Mouse (Mus musculus) lung, embryonic 16.5 days (tissue): ENCODE data around the gene Klhl23. TPM values are rescaled to one million over a fixed set of nuclear protein-coding genes. Genes with fewer than 3 reads are reported as not detected.

Source experiments
- ATAC-seq: fragments of 200-750 bp; cut with Nextera tagmentation; 2 replicates; pipeline ENCODE4 v1.8.0; 2017; ENCODE audit warnings: low read depth, mild to moderate bottlenecking, moderate library complexity
- H3K27ac ChIP-seq: fragments of 300-500 bp; sonication (generic); 2 replicates; pipeline ENCODE4 v1.5.1; 2014; ENCODE audit warnings: mild to moderate bottlenecking, control low read depth, low read length
- H3K27me3 ChIP-seq: fragments of 300-500 bp; sonication (generic); 2 replicates; pipeline ENCODE4 v1.6.1; 2014; ENCODE audit warnings: low read depth, low read length, mixed read lengths; ENCODE audit not compliant: control insufficient read depth, insufficient read depth
- H3K36me3 ChIP-seq: fragments of 300-500 bp; sonication (generic); 2 replicates; pipeline ENCODE4 v1.6.1; 2014; ENCODE audit warnings: low read length; ENCODE audit not compliant: control insufficient read depth, insufficient read depth
- H3K4me1 ChIP-seq: fragments of 300-500 bp; sonication (generic); replicated peaks from 2 replicates; pipeline ENCODE4 v1.6.1; 2014; ENCODE audit warnings: low read length, mixed read lengths; ENCODE audit not compliant: control insufficient read depth, insufficient read depth
- H3K4me2 ChIP-seq: fragments of 300-500 bp; sonication (generic); 2 replicates; pipeline ENCODE4 v1.6.1; 2014; ENCODE audit warnings: low read depth, low read length, control low read depth
- H3K4me3 ChIP-seq: fragments of 300-500 bp; sonication (generic); 2 replicates; pipeline ENCODE4 v1.5.1; 2014; ENCODE audit warnings: mild to moderate bottlenecking, low read length, control low read depth
- H3K9ac ChIP-seq: fragments of 300-500 bp; sonication (generic); 2 replicates; pipeline ENCODE4 v1.6.1; 2014; ENCODE audit warnings: low read length, control low read depth
- H3K9me3 ChIP-seq: fragments of 300-500 bp; sonication (generic); 2 replicates; pipeline ENCODE4 v1.6.1; 2016; ENCODE audit warnings: low read length; ENCODE audit not compliant: control insufficient read depth
- WGBS: fragments of 180-500 bp; shearing (Covaris S2); extraction: QIAGEN DNeasy Blood & Tissue Kit; methylation state at CpG from one replicate; pipeline ENCODE4 v1.1.7; 2014; 5-methylcytosine and 5-hydroxymethylcytosine counted together
- polyA plus RNA-seq: library from polyadenylated mRNA; unstranded; fragments of >200 nt; fragmentation: Nextera tagmentation; extraction: Ambion mirVana; gene quantifications from 2 replicates; pipeline ENCODE4 v1.2.1, GENCODE M21; 2015

The Klhl23 gene
- polyA plus RNA-seq, 1 experiment from 2014 or later: 43.1 TPM

- H3K36me3 ChIP-seq: no peaks in the 10 kb centered on the region
- H3K4me1 ChIP-seq: peaks cover 5% of the 10 kb centered on the region
- H3K9ac ChIP-seq: peak overlapping the region; percentile 91
- H3K4me3 ChIP-seq: peak overlapping the region; percentile 73
- ATAC-seq: peak; percentile 47
- H3K9me3 ChIP-seq: no peaks in the 10 kb centered on the region
- peak overlapping the region; percentile 85 for H3K4me2 ChIP-seq
- peak overlapping the region; percentile 74 for H3K27ac ChIP-seq
- 3% methylated on average over 12 of the region's 12 CpGs for WGBS
- H3K27me3 ChIP-seq: no peaks in the 10 kb centered on the region
Observed at GRCm38 (mm10) chr2:69885050-69885449, 63.3 kb downstream of the Klhl23 start.

GRCm38 (mm10) chr2:69885451-69886305 is 63.9 kb downstream of the Klhl23 start, which contains the start of gene Mettl5:
TSS of gene Mettl5 (minus strand) at chr2:69885615.
- Histone ChIP-seq H3K9me3 (no peaks in the 10 kb centered on the region), H3K9ac (peak within 1 kb of the TSS; percentile 91)
- WGBS: 1% methylated on average over 45 of the region's 45 CpGs

More at GRCm38 (mm10) chr2:69885451-69886305, 63.9 kb downstream of the Klhl23 start, which contains the start of gene Mettl5:
- ATAC-seq: peak; percentile 99
- Histone ChIP-seq H3K27ac (peak within 1 kb of the TSS; percentile 74), H3K36me3 (no peaks in the 10 kb centered on the region), H3K4me3 (peak within 1 kb of the TSS; percentile 73), H3K27me3 (no peaks in the 10 kb centered on the region), H3K4me1 (peaks cover 5% of the 10 kb centered on the region), H3K4me2 (peak within 1 kb of the TSS; percentile 85)

Other genes starting within 250 kb of the Klhl23 start
- gene Lrp2, start 235.9 kb upstream of the Klhl23 start, polyA plus RNA-seq: 0.29 and 0.39 TPM in 2 replicates
- gene Bbs5, start 174.8 kb upstream of the Klhl23 start, polyA plus RNA-seq: 18.3 and 19.7 TPM in 2 replicates
- gene Klhl41, start 151.8 kb upstream of the Klhl23 start, polyA plus RNA-seq: 1.8 and 2.9 TPM in 2 replicates
- gene Fastkd1, start 108.4 kb upstream of the Klhl23 start, polyA plus RNA-seq: 9.0 and 9.8 TPM in 2 replicates
- gene Ppig, start 99.4 kb upstream of the Klhl23 start, polyA plus RNA-seq: 123 and 125 TPM in 2 replicates
- gene Ccdc173, start 32.4 kb upstream of the Klhl23 start, polyA plus RNA-seq: 3.0 and 3.4 TPM in 2 replicates
- gene Phospho2, start 32.3 kb upstream of the Klhl23 start, polyA plus RNA-seq: 21.3 and 21.9 TPM in 2 replicates
- 254 and 292 TPM in 2 replicates for gene Ssb, start 39.6 kb downstream of the Klhl23 start, polyA plus RNA-seq
- gene Mettl5, start 63.7 kb downstream of the Klhl23 start, polyA plus RNA-seq: 36.9 and 38.0 TPM in 2 replicates
- 10.4 and 12.7 TPM in 2 replicates for gene Ubr3, start 75.3 kb downstream of the Klhl23 start, polyA plus RNA-seq
- gene Myo3b, start 217.2 kb downstream of the Klhl23 start, polyA plus RNA-seq: 0.70 and 1.0 TPM in 2 replicates